Mouse (Mus musculus): ENCODE measurements around the gene Dalrd3. TPM values are rescaled to one million over a fixed set of nuclear protein-coding genes. Genes with fewer than 3 reads are reported as not detected.

Dalrd3 gene
- total RNA-seq (2021), result 10 to 100 TPM; 76.0 to 86.5 TPM
- long read RNA-seq, experiment 1, transcript Dalrd3-201 (12 exons, 1,746 nt), result major isoform, 29 of 75 reads
- long read RNA-seq, experiment 1, partial matches to known transcripts, result 13 of 75 reads
- long read RNA-seq, experiment 1, other reads (novel, unspliced or antisense), result 32 of 75 reads
- long read RNA-seq, experiment 2, transcript Dalrd3-201 (12 exons, 1,746 nt), result major isoform, 32 of 67 reads
- long read RNA-seq, experiment 2, partial matches to known transcripts, result 6 of 67 reads
- long read RNA-seq, experiment 2, other reads (novel, unspliced or antisense), result 28 of 67 reads

DNA sequence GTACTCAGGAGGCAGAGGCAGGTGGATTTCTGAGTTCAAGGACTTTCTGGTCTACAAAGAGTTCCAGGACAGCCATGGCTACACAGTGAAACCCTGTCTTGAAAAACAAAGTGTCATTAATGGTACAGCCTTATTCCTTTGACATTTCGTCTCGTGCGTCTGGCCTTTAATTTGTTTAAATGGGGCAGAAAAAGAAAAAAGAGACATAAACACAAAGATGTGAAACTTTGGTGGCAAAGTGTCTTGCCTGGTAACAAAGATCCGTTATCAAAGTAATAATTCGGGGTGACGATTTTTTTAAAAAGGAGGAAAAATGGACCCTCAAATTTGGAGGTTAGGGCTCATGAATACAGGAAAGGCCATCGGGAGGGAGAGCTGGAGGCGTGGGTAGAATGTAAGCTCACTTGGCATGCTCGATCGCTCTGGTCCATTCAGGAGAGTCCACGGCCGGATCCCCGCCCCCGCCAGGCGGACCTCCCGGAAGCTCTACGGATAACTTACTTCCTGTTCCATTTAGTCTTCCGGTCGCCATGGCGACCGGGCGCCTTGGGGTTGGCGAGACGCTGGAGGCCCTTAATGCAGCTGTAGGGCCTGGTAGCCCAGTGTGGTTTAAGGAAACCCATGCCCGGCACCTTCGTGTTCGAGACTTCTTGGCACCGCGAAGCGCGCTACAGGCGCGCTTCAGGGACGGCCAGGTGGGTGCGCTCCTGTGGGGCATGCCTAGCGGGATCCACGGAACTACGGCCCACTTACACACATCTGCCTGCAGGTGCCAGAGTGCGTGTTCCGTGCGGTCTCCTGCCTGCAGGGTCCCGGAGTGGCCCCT lies at the start of gene Dalrd3:
Gene Dalrd3 (plus strand): TSS at position 506 of the 826 bp plus-strand sequence.
- DNase-seq (ENCODE audit: low spot score in 2 of 2), result peak; percentile 77 to 92

DNA sequence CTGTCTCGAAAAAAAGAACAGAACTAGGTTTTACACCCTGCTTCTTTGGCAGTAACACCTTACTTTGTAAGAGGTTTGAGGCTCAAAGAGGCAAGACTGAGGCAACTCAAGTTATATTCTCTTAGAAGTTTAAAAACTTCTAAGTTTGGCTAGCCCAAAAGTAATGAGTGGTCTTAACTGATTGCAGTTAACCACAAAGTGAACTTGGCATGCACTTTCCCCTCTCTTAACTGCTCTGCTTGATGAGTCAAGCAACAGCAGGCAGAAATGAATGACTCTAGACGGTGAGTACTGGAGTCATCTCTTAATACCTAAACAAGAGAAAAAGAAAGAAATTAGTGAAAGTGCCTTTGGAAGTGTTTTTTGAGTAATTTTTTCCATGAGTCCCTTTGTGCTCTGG lies 48.1 kb upstream of the Dalrd3 start:
- no peak for DNase-seq (ENCODE audit: low spot score in 2 of 2)

GRCm38 (mm10) chr9:108523341-108523740 lies 46.3 kb upstream of the Dalrd3 start:
- no peak for DNase-seq (ENCODE audit: low spot score in 2 of 2)

DNA sequence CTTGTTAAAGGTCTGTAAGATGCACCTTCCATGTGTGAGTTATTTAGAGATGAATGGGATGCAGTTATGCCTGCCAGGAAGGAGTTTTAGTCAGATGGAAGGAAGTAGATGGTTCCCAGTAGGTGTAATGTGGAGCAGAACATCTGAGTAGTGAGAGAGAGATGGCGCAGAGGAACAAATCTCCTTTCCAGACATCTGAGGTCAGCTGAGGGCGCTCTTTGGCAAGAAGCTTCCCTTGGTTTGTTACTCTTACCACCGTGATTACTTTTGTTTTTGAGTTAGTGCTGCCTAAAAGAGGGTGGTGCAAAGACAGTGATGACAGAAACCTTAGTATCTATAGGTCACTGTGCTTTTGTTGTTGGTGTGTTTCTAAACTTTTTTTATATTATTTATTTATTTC lies 44.3 kb upstream of the Dalrd3 start:
- no peak for DNase-seq (ENCODE audit: low spot score in 2 of 2)

DNA sequence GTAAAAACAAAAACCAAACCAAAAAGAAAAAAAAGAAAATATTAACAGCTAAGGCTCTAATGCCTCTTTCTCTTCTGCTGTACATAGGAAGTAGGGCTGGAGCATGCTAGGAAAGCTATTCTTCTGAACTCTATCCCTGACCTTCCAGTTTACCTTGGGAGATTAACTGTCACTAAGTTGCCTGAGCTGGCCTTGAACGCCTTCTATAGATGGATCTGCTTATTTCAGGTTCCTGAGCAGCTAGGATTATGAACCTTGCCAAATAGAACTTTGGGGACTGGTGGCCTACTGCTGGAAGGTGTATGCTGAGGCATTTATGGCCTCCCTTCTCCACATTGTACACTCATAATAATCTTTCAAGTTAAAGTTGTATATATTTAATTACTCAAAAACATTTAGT lies 38.7 kb upstream of the Dalrd3 start:
- no peak for DNase-seq (ENCODE audit: low spot score in 2 of 2)

DNA sequence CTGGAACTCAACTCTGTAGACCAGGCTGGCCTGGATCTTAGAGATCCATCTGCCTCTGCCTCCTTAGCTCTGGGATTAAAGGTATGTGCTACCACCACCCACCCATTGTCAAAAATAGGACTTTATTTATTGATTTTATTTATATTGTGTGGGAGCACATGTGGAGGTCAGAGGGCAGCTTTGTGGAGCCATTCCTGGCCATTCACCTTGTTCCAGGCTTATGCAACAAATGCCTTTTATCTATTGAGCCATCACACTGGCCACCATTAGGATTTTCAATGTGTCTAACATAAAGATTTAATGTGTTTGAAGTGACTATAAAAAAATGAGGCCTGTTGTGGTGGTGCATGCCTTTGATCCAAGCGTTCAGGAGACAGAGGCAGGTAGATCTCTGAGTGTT lies 38.2 kb upstream of the Dalrd3 start:
- DNase-seq (ENCODE audit: low spot score in 2 of 2), result no peak

DNA sequence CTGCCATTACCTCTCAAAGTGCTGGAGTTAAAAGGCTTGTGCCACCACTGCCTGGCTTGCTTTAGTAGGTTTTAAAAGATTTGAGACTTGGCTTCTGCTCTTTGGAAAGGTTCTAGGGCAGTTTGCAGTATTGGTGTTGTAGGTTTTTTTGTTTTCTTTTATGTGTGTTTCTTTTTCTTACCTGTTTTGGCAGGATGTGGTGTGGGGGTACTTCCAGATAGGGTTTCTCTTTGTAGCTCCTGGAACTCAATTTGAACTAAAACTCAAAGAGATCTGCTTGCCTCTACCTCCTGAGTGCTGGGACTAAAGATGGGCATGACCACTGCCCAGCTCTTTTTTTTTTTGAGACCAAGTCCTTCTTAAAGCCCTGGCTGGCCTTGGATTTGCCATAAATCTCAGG lies 28.8 kb upstream of the Dalrd3 start:
- DNase-seq (ENCODE audit: low spot score in 2 of 2), result no peak

DNA sequence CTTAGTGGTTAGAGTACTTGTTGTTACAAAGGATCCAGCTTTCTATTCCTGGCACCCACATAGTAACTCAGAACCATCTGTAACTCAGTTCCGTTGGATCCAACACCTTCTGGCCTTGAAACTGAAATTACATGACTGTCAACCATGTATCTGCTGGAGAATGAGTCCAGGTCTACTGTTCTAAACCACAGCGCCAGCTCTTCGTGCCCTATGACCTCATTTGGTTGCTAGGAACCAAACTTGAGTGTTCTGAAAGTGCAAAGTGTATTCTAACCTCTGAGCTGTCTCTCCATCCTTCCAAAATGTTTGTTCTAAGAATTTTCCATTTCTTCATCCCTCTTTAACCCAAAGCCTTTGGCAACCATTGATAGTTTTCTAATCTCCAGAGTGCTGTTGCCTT lies 23.7 kb upstream of the Dalrd3 start:
- DNase-seq (ENCODE audit: low spot score in 2 of 2), result no peak

GRCm38 (mm10) chr9:108546875-108547274 lies 22.8 kb upstream of the Dalrd3 start:
- DNase-seq (ENCODE audit: low spot score in 2 of 2), result no peak

DNA sequence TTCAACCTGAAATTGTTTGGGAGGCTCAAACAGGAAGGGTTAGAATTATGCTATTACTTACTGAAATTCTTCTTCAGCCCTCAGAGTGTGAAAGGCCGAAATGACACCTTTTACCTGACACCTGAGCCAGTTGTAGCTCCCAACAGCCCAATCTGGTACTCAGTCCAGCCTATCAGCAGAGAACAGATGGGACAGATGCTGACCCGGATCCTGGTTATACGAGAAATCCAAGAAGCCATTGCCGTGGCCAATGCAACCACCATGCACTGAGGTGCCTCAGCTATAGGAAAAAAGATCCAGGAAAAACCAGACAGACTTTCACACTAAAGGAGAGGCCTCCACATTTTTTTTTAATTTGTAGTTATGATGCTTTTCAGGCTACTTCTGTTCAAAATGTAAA lies 10.5 kb upstream of the Dalrd3 start:
- no peak for DNase-seq (ENCODE audit: low spot score in 2 of 2)

- DNase-seq (ENCODE audit: low spot score in 2 of 2), result peak; percentile 94 to 96
These were observed 9.4 kb upstream of the Dalrd3 start, which contains the start of gene Impdh2 for GRCm38 (mm10) chr9:108560227-108560841. Impdh2 (plus strand) TSS chr9:108560286.

GRCm38 (mm10) chr9:108563671-108564070 lies 6.0 kb upstream of the Dalrd3 start:
- no peak for DNase-seq (ENCODE audit: low spot score in 2 of 2)

DNA sequence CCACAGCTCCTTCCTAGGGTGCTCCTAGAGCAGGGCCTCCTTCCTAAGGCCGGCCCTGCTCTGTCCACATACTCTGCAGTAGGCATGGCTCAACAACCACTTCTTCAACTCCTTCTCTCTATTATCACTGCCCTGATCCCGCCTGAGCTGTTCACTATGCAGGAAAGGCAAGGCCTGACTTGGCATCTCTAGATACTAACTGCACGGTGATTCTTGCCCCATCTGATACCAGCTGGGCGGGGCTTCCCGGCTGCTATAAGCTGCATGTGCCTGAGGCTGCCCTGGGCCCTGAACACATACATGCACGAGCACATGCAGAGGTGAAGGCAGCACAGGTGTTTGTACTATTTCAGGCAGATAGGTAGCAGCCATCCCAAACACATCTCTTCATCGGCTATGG lies 5.6 kb upstream of the Dalrd3 start:
- no peak for DNase-seq (ENCODE audit: low spot score in 2 of 2)

- no peak for DNase-seq (ENCODE audit: low spot score in 2 of 2)
These were observed 3.5 kb upstream of the Dalrd3 start for GRCm38 (mm10) chr9:108565881-108566814.

DNA sequence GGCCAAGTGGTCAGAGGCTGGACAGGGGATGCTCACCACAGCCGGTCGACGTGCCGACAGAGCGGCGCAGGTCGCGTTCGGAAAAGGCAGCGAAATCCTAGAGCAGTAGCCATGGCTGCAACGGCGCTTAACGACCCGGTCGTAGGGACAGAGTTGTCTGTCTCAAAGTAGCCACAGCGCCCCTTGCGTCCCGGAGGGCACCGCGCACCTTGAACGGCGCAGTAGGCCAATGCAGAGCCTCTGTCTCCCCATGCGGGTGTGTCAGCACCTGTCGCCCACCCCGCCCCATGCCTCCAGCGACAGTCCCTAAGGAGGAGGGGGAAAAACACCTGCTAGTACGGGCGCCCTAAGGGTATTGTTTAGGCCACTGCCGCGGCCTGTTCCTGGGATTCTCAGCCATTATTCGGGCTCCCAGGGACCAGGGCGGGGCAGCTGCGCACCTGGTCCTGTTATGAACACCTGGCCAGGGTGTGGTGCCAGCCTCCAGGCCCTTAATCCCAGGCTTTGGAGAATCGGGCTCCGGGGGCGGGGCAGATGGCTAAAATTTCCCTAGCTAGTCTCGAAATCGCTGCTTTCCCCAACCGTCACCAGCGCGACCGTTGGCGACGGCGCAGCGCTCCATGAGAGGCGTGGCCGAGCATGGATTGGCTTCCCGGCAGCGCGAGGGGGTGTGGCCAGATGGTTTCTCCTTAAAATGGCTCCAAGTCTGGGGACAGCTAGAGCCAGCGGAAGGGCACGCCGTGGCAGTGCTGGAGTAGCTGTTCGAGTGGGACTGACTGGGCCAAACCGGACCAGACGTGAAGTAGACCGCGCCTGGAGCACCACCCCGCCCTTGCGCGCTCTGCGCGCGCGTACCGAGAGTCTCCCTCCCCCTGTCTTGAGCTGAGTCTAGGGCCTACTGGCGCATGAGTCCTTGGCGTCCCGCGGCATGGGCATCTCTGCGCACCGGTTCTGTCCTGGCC lies 2.6 kb upstream of the Dalrd3 start, which contains the start of gene Ndufaf3:
Gene Ndufaf3 (minus strand): TSS at position 620 of the 962 bp plus-strand sequence.
- DNase-seq (ENCODE audit: low spot score in 2 of 2), result peak; percentile 96 to 97

DNA sequence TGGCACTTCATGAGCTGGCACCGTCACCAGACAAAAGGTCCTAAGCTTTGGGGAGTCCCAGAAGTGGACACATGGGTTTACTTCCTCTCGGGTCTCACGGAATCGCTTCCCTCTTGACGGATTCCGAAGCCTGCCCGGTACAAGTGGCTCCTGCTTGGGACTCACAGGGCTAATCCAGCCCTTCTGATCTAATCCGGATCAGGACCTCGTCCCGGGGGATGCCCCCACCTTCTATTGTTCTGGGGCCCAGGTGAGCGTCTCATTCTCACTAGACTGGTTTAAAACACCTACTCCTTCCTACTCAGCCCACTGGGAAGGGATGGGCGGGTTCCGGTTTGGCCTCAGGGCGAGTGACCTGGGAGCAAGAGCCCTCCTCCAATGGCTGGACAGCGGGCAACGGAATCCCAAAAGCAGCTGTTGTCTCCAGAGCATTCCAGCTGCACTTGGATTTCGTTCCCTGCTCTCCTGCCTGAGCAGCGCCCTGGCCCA lies 1.7 kb upstream of the Dalrd3 start:
- no peak for DNase-seq (ENCODE audit: low spot score in 2 of 2)

DNA sequence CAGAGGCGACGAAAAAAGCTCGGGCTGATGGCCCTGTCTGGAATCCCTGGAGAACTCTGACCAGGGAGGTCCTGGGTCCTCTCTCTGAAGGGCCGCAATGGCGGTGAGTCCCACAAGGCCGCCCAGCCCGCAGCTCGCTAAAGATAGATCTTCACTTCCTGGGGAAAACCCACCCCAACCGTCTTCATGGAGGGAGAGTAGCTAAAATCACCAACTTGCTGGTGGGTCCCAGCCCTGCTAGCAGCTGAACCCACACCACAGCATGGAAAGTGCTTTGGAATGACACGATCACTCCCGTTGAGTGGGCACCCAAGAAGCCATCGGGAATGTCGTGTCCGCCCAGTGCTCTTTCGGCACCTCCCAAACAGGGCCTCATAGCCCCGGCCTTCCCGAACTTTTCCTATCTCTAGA lies 1.2 kb upstream of the Dalrd3 start:
- no peak for DNase-seq (ENCODE audit: low spot score in 2 of 2)

DNA sequence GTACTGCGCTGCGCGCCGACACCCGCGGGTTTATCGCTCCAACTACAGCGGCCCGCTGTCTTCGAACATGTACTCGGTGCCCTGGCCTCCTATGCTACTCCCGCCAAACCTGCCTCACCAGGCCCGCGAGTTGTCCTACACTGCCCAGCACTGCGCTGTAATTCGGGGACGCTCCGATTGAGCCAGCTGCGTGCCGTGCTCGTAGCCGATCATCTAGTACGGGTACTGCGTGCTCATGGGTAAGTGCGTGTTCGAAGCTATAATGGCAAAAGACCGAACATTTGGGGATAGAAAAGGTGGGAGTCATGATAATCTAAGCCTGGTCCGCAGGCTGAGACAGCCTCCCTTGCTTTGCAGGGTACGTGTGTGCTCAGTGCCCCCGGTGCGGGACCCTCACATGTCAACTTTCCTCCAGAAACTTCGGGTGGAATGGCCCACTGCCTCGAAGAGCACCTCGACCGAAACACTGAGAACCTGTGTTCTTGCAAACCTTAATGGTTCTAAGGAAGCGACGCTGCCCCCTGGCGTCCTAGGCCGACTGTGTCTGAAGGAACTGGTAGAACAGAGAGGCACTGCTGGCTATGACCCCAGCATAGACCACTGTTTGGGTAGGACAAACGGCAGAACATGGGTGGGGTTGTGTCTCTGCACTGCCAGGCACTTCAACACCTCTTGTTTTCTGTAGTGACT lies 666 bp downstream of the Dalrd3 start:
- DNase-seq (ENCODE audit: low spot score in 2 of 2), result peak in 1 of 2 experiments; percentile 77

Measured in layer of hippocampus, postnatal 14 days (tissue).